Mouse (Mus musculus): ENCODE measurements around the gene Abca12. TPM values are rescaled to one million over a fixed set of nuclear protein-coding genes. Genes with fewer than 3 reads are reported as not detected.

Gene Abca12
- total and polyA plus RNA-seq, 3 experiments = 0.33 TPM; not detected in 2

DNA sequence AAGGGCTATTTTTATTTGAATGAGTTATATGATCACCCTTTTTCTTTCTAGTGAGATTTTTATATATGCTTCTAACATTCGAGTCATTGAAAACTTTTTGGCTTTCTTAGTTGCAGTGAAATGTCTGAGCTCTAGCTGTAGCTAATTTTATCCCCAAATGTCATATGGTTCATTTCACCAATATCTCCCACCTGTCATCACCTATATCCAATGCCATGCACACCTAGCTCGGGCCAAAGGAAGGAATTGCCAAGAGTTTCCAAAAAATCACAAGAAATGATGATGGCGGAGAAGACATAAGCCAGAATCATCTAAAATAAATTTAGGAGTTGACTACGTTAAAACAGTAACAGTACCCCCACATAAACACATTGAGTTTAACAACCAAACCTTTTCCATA lies 102.5 kb downstream of the Abca12 start:
- no peaks in the 10 kb centered on the region for H3K9me3 ChIP-seq (replicated peaks)
- H3K4me3 ChIP-seq (ENCODE audit: low read depth, low read length) = no peak overlapping the region
- TF ChIP-seq GATA2 (IDR thresholded peaks at IDR 0.05; ENCODE audit: borderline replicate concordance, low read depth, low read length) (no peak), CTCF (IDR thresholded peaks at IDR 0.05; ENCODE audit: low read depth, low read length) (no peak), GATA1 (IDR thresholded peaks at IDR 0.05; ENCODE audit: borderline replicate concordance, low read length) (no peak), POLR2AphosphoS5 (IDR thresholded peaks at IDR 0.05; ENCODE audit: insufficient replicate concordance, low read depth, low read length) (no peak), TAL1 (conservative IDR thresholded peaks at IDR 0.05; ENCODE audit: low read depth, low read length) (no peak)
- DNase-seq (ENCODE audit: low spot score) (no peak), ATAC-seq (ENCODE audit: extremely low read depth, insufficient number of reproducible peaks, low FRiP score, poor library complexity, severe bottlenecking) (no peak)
- no peaks in the 10 kb centered on the region for H3K36me3 ChIP-seq (replicated peaks)
- H3K27me3 ChIP-seq (ENCODE audit: insufficient read depth, low read length) = peaks cover 3% of the 10 kb centered on the region; the same call in 1 of the 2 replicates
- H3K4me1 ChIP-seq (ENCODE audit: insufficient read depth, low read depth, low read length) = no peaks in the 10 kb centered on the region

DNA sequence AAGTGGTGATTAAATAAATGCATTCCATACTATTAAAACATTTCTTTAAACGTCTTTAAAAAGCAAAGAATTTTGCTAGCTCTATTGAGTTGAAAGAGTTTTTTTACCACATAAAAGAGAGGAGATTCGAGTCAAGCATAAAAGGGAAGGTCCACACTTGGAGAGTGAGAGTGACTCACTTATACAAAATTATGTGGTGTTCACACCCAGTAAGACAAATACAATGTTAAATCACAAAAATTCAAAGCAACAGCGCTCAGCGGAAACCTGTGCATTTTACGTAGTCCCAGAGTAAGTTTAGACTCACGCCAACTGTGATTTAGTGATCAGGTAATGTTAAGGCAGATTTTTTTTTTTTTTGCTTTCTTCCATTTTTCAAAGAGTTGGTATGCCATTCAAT lies 104.1 kb downstream of the Abca12 start:
- Histone ChIP-seq H3K9me3 (replicated peaks) (no peaks in the 10 kb centered on the region), H3K27me3 (ENCODE audit: insufficient read depth, low read length) (peaks cover 3% of the 10 kb centered on the region; the same call in 1 of the 2 replicates), H3K36me3 (replicated peaks) (no peaks in the 10 kb centered on the region), H3K4me3 (ENCODE audit: low read depth, low read length) (no peak overlapping the region), H3K4me1 (ENCODE audit: insufficient read depth, low read depth, low read length) (no peaks in the 10 kb centered on the region)
- ATAC-seq (ENCODE audit: extremely low read depth, insufficient number of reproducible peaks, low FRiP score, poor library complexity, severe bottlenecking) (no peak), DNase-seq (ENCODE audit: low spot score) (no peak)
- TF ChIP-seq POLR2AphosphoS5 (IDR thresholded peaks at IDR 0.05; ENCODE audit: insufficient replicate concordance, low read depth, low read length) (no peak), TAL1 (conservative IDR thresholded peaks at IDR 0.05; ENCODE audit: low read depth, low read length) (no peak), CTCF (IDR thresholded peaks at IDR 0.05; ENCODE audit: low read depth, low read length) (no peak), GATA1 (IDR thresholded peaks at IDR 0.05; ENCODE audit: borderline replicate concordance, low read length) (no peak), GATA2 (IDR thresholded peaks at IDR 0.05; ENCODE audit: borderline replicate concordance, low read depth, low read length) (no peak)

GRCm38 (mm10) chr1:71307362-71307761 lies 107.3 kb downstream of the Abca12 start:
- ATAC-seq (ENCODE audit: extremely low read depth, insufficient number of reproducible peaks, low FRiP score, poor library complexity, severe bottlenecking) (no peak), DNase-seq (ENCODE audit: low spot score) (no peak)
- TF ChIP-seq CTCF (IDR thresholded peaks at IDR 0.05; ENCODE audit: low read depth, low read length) (no peak), GATA1 (IDR thresholded peaks at IDR 0.05; ENCODE audit: borderline replicate concordance, low read length) (no peak), GATA2 (IDR thresholded peaks at IDR 0.05; ENCODE audit: borderline replicate concordance, low read depth, low read length) (no peak), POLR2AphosphoS5 (IDR thresholded peaks at IDR 0.05; ENCODE audit: insufficient replicate concordance, low read depth, low read length) (no peak), TAL1 (conservative IDR thresholded peaks at IDR 0.05; ENCODE audit: low read depth, low read length) (no peak)
- Histone ChIP-seq H3K36me3 (replicated peaks) (no peaks in the 10 kb centered on the region), H3K4me3 (ENCODE audit: low read depth, low read length) (no peak overlapping the region), H3K27me3 (ENCODE audit: insufficient read depth, low read length) (no peaks in the 10 kb centered on the region; the same call in 1 of the 2 replicates), H3K9me3 (replicated peaks) (no peaks in the 10 kb centered on the region), H3K4me1 (ENCODE audit: insufficient read depth, low read depth, low read length) (no peaks in the 10 kb centered on the region)

GRCm38 (mm10) chr1:71306196-71306595 lies 108.5 kb downstream of the Abca12 start:
- H3K36me3 ChIP-seq (replicated peaks) = no peaks in the 10 kb centered on the region
- DNase-seq (ENCODE audit: low spot score) (no peak), ATAC-seq (ENCODE audit: extremely low read depth, insufficient number of reproducible peaks, low FRiP score, poor library complexity, severe bottlenecking) (no peak)
- no peak overlapping the region for H3K4me3 ChIP-seq (ENCODE audit: low read depth, low read length)
- H3K27me3 ChIP-seq (ENCODE audit: insufficient read depth, low read length) = no peaks in the 10 kb centered on the region; the same call in 1 of the 2 replicates
- H3K4me1 ChIP-seq (ENCODE audit: insufficient read depth, low read depth, low read length) = no peaks in the 10 kb centered on the region
- H3K9me3 ChIP-seq (replicated peaks) = no peaks in the 10 kb centered on the region
- no peak for TF ChIP-seq GATA1 (IDR thresholded peaks at IDR 0.05; ENCODE audit: borderline replicate concordance, low read length)
- no peak for TF ChIP-seq GATA2 (IDR thresholded peaks at IDR 0.05; ENCODE audit: borderline replicate concordance, low read depth, low read length)
- TF ChIP-seq CTCF (IDR thresholded peaks at IDR 0.05; ENCODE audit: low read depth, low read length) = no peak
- TF ChIP-seq TAL1 (conservative IDR thresholded peaks at IDR 0.05; ENCODE audit: low read depth, low read length) = no peak
- no peak for TF ChIP-seq POLR2AphosphoS5 (IDR thresholded peaks at IDR 0.05; ENCODE audit: insufficient replicate concordance, low read depth, low read length)

DNA sequence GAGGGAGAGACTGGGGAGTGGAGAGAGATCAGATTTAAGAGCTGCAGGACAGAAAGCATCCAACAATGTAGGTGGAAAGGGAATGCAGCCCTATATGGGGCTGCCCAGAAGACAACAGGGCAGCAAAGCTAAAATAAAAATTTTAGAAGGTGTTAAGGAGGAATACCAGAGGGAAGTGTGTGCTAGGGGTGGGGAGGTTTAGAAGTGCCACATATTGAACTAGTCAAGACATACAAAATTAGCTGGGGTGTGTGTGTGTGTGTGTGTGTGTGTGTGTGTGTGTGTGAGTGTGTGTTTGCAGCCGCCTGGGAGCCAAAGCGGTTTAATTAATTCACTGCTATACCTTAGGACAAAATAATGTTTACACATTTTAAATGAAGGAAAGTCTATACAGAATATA lies 110.1 kb downstream of the Abca12 start:
- no peaks in the 10 kb centered on the region; the same call in 1 of the 2 replicates for H3K27me3 ChIP-seq (ENCODE audit: insufficient read depth, low read length)
- no peaks in the 10 kb centered on the region for H3K36me3 ChIP-seq (replicated peaks)
- H3K9me3 ChIP-seq (replicated peaks) = no peaks in the 10 kb centered on the region
- ATAC-seq (ENCODE audit: extremely low read depth, insufficient number of reproducible peaks, low FRiP score, poor library complexity, severe bottlenecking) = no peak
- H3K4me1 ChIP-seq (ENCODE audit: insufficient read depth, low read depth, low read length) = no peaks in the 10 kb centered on the region
- no peak for DNase-seq (ENCODE audit: low spot score)
- TF ChIP-seq GATA1 (IDR thresholded peaks at IDR 0.05; ENCODE audit: borderline replicate concordance, low read length) = no peak
- no peak overlapping the region for H3K4me3 ChIP-seq (ENCODE audit: low read depth, low read length)

- ATAC-seq (ENCODE audit: extremely low read depth, insufficient number of reproducible peaks, low FRiP score, poor library complexity, severe bottlenecking) (no peak), DNase-seq (ENCODE audit: low spot score) (no peak)
- Histone ChIP-seq H3K9me3 (replicated peaks) (no peaks in the 10 kb centered on the region), H3K4me3 (ENCODE audit: low read depth, low read length) (no peak overlapping the region), H3K27me3 (ENCODE audit: insufficient read depth, low read length) (no peaks in the 10 kb centered on the region), H3K4me1 (ENCODE audit: insufficient read depth, low read depth, low read length) (no peaks in the 10 kb centered on the region), H3K36me3 (replicated peaks) (no peaks in the 10 kb centered on the region)
- TF ChIP-seq CTCF (IDR thresholded peaks at IDR 0.05; ENCODE audit: low read depth, low read length) = no peak
Measured at GRCm38 (mm10) chr1:71297021-71297420, 117.7 kb downstream of the Abca12 start.

DNA sequence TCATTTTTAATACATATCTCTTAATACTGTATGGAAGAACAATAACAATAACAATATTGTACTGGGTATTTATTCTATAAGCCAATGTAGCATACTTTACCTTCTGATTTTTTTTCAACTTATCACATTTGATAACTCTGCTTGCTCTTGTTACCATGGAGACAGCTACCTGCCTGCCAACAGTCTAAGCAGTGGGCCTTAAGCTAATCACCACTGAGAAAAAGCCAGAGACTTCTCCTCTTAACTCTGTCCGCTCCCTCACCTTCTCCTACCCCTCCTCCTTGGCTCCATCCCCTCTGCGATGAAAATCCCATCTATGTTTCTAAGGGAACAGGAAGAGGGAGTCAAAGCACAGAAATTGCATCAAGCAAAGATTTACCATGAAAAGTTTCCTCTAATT lies 118.1 kb downstream of the Abca12 start:
- H3K9me3 ChIP-seq (replicated peaks) = no peaks in the 10 kb centered on the region
- no peak overlapping the region for H3K4me3 ChIP-seq (ENCODE audit: low read depth, low read length)
- no peaks in the 10 kb centered on the region for H3K4me1 ChIP-seq (ENCODE audit: insufficient read depth, low read depth, low read length)
- H3K36me3 ChIP-seq (replicated peaks) = no peaks in the 10 kb centered on the region
- no peaks in the 10 kb centered on the region for H3K27me3 ChIP-seq (ENCODE audit: insufficient read depth, low read length)
- no peak for TF ChIP-seq CTCF (IDR thresholded peaks at IDR 0.05; ENCODE audit: low read depth, low read length)
- ATAC-seq (ENCODE audit: extremely low read depth, insufficient number of reproducible peaks, low FRiP score, poor library complexity, severe bottlenecking) = no peak
- no peak for DNase-seq (ENCODE audit: low spot score)
